ENCODE assay signal across 25 mouse cellular contexts in the genomic region with DNA sequence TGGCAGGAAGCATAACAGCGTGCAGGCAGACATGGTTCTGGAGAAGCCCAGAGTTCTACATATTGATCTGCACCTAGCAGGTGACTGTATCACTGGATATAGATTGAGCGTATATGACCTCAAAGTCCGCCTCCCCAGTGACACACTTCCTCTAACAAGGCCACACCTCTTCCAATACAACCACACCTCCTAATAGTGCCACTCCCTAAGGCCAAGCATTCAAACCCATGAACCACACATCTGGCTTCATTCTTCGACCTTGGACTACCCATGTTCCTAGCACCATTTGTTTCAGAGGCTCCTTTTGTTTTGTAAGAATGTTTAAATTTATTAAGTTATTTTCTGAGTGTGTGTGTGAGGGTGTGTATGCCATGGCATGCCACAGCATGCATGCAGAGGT. TPM values are rescaled to one million over a fixed set of nuclear protein-coding genes. Genes with fewer than 3 reads are reported as not detected.
A peak's percentile ranks its signal among the peaks of the same experiment; 100 is the strongest.
DNase-seq lines count a peak whose midpoint lies in the region; ATAC-seq and TF ChIP-seq lines count a peak whose summit lies in the region.
"Had no signal": no experiment of that assay in that cellular context is flagged by ENCODE, and none has a peak within 500 bp of the region (broad histone marks: within the 10 kb centered on the region; RNA-seq: fewer than 3 reads in every experiment).

No protein-coding gene starts in this region.

- H3K36me3 ChIP-seq in E14TG2a.4 (ENCODE audit: insufficient read depth, low read length) = peaks cover 31% of the 10 kb centered on the region
- no peaks in the 10 kb centered on the region for H3K36me3 ChIP-seq in liver, embryonic 12.5 days
- H3K36me3 ChIP-seq: embryonic facial prominence, embryonic 10.5 days; embryonic facial prominence, embryonic 12.5 days; forebrain, embryonic 15.5 days; G1E had no signal

- H3K4me2 ChIP-seq in liver, embryonic 12.5 days = no peak overlapping the region
- H3K4me2 ChIP-seq: embryonic facial prominence, embryonic 12.5 days; forebrain, embryonic 13.5 days; forebrain, embryonic 15.5 days had no signal

- no peak for TF ChIP-seq CTCF in E14TG2a.4 (conservative IDR thresholded peaks at IDR 0.05; ENCODE audit: low read length)

- no peak overlapping the region for H3K9ac ChIP-seq in liver, embryonic 12.5 days
- H3K9ac ChIP-seq: embryonic facial prominence, embryonic 12.5 days; forebrain, embryonic 13.5 days; forebrain, embryonic 15.5 days; forebrain, postnatal 0 days had no signal

- WGBS in liver, embryonic 12.5 days (ENCODE audit: insufficient replicate concordance) = 76% methylated on average over 4 of the region's 4 CpGs

- DNase-seq in ES-CJ7 (ENCODE audit: low read depth, low spot score) (peak; percentile 40), R1 (ENCODE audit: low read depth, low spot score) (peak; percentile 84)
- DNase-seq in spleen, postnatal 14 days (ENCODE audit: low spot score in 2 of 2) = no peak
- no peak for DNase-seq in left cerebral cortex, postnatal 10 days (ENCODE audit: extremely low spot score in 1 of 2, low spot score in 2 of 2)
- DNase-seq: adrenal gland, adult 8-10 months; adrenal gland, postnatal 14 days; adrenal gland, postnatal 36 days; B cell, adult 2 months; cerebellum, adult 11-12 months; cerebellum, adult 2 months; cerebellum, adult 9-10 months; cerebellum, postnatal 10 days; cerebellum, postnatal 25 days; forebrain, postnatal 0 days had no signal

- intact Hi-C loops in left cerebral cortex, postnatal 10 days (cut with DNase I) = loop anchor here (5.0 kb wide), 1 partner anchor 45 kb away; no protein-coding TSS in a partner anchor

- peak overlapping the region; percentile 68 for H3K4me3 ChIP-seq in E14TG2a.4 (replicated peaks; ENCODE audit: low read length)
- no peak overlapping the region for H3K4me3 ChIP-seq in liver, embryonic 12.5 days
- H3K4me3 ChIP-seq: embryonic facial prominence, embryonic 10.5 days; embryonic facial prominence, embryonic 12.5 days; forebrain, embryonic 13.5 days; forebrain, embryonic 15.5 days had no signal

- H3K4me1 ChIP-seq in E14TG2a.4 (replicated peaks; ENCODE audit: low read depth, low read length) = peaks cover 81% of the 10 kb centered on the region
- H3K4me1 ChIP-seq in liver, embryonic 12.5 days = peaks cover 28% of the 10 kb centered on the region

- H3K9me3 ChIP-seq in E14TG2a.4 (ENCODE audit: low read length) = no peaks in the 10 kb centered on the region
- H3K9me3 ChIP-seq in liver, embryonic 12.5 days (replicated peaks) = no peaks in the 10 kb centered on the region; the same call in 1 of the 2 replicates
- H3K9me3 ChIP-seq: embryonic facial prominence, embryonic 10.5 days; embryonic facial prominence, embryonic 12.5 days; forebrain, embryonic 13.5 days; forebrain, embryonic 15.5 days had no signal

- H3K27ac ChIP-seq in liver, embryonic 12.5 days = no peak overlapping the region
- H3K27ac ChIP-seq: embryonic facial prominence, embryonic 10.5 days; embryonic facial prominence, embryonic 12.5 days; forebrain, embryonic 13.5 days; forebrain, embryonic 15.5 days had no signal

- no peak for ATAC-seq in liver, embryonic 12.5 days
- ATAC-seq: activated CD4-positive, CD25-positive, alpha-beta regulatory T cell, adult 4 months; CD4-positive, CD25-positive, alpha-beta regulatory T cell, adult 4 months; forebrain, embryonic 13.5 days; forebrain, embryonic 15.5 days; forebrain, postnatal 0 days; Patski had no signal

- H3K27me3 ChIP-seq in E14TG2a.4 (ENCODE audit: insufficient read depth, low read length) = no peaks in the 10 kb centered on the region
- H3K27me3 ChIP-seq in liver, embryonic 12.5 days (replicated peaks) = peaks cover 51% of the 10 kb centered on the region
- H3K27me3 ChIP-seq: CH12.LX; embryonic facial prominence, embryonic 12.5 days; forebrain, embryonic 13.5 days; forebrain, embryonic 15.5 days; Patski had no signal

RNA-seq across cellular contexts. Expression of gene Tbc1d7, which starts 16.4 kb away (rescaled TPM):
- 20.0 and 20.7 TPM in 2 replicates for polyA plus RNA-seq in liver, embryonic 12.5 days (2016; fragmentation: Nextera tagmentation; extraction: Ambion mirVana)
- 10 to 100 TPM; 35.9 to 36.0 TPM for total RNA-seq in left cerebral cortex, postnatal 10 days (2021)

Comparison
In these comparisons a context has a peak if more than half of its experiments do, and no peak if none do; other contexts are left out.
1. DNase-seq: peak in ES-CJ7 (single experiment) and R1 (single experiment); none in spleen, postnatal 14 days (0 of 2) and left cerebral cortex, postnatal 10 days (0 of 2).